Mouse (Mus musculus) bone marrow macrophage, adult 2 months (primary cell): ENCODE measurements around the gene Kcna2. TPM values are rescaled to one million over a fixed set of nuclear protein-coding genes. Genes with fewer than 3 reads are reported as not detected.

Source experiments
- H3K27ac ChIP-seq: 2 replicates; pipeline ENCODE4 v1.5.1; 2012; ENCODE audit warnings: low read depth, low read length; ENCODE audit not compliant: insufficient read depth
- H3K4me1 ChIP-seq: 2 replicates; pipeline ENCODE4 v1.6.1; 2012; ENCODE audit warnings: low read length; ENCODE audit not compliant: control insufficient read depth, insufficient read depth
- H3K4me3 ChIP-seq: 2 replicates; pipeline ENCODE4 v1.5.1; 2012; ENCODE audit warnings: mild to moderate bottlenecking, low read length, moderate library complexity; ENCODE audit not compliant: insufficient read depth
- CTCF ChIP-seq: IDR thresholded peaks from 2 replicates; pipeline ENCODE4 v1.5.1; 2012; ENCODE audit warnings: low read depth, mild to moderate bottlenecking, low read length, moderate library complexity
- POLR2A ChIP-seq: IDR thresholded peaks from 2 replicates; pipeline ENCODE4 v1.6.1; 2012; ENCODE audit warnings: mild to moderate bottlenecking, low read depth, low read length, borderline replicate concordance
- polyA plus RNA-seq: library from polyadenylated mRNA; stranded (reverse); fragments of >200 nt; gene quantifications from 2 replicates; pipeline ENCODE4 v1.2.4, GENCODE M21; 2012; ENCODE audit not compliant: missing spikeins, insufficient read depth, insufficient read length

Gene Kcna2
- polyA plus RNA-seq, 1 experiment: not detected

DNA sequence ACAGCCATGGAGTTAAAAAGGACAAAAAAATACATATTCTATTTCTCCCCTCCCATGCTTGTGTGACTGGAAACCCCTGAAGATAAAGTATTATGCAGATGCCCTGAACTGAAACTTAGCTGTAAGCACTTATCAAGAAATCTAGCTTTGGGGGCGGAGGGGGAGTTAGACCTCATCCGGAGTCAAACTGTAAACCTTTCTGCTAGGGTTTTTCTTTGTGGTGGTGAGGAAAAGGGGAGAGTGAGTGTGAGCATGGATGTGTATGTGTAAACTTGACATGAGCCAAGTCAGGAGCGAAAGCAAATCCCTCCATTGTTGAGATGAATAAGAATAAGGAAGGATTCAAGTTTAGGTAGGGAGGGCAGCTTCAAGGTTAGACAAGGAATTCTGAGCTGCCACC, 20.1 kb upstream of the Kcna2 start:
- H3K27ac ChIP-seq: no peak overlapping the region
- TF ChIP-seq CTCF (no peak), POLR2A (no peak)
- peaks cover 13% of the 10 kb centered on the region for H3K4me1 ChIP-seq
- H3K4me3 ChIP-seq: no peak overlapping the region

DNA sequence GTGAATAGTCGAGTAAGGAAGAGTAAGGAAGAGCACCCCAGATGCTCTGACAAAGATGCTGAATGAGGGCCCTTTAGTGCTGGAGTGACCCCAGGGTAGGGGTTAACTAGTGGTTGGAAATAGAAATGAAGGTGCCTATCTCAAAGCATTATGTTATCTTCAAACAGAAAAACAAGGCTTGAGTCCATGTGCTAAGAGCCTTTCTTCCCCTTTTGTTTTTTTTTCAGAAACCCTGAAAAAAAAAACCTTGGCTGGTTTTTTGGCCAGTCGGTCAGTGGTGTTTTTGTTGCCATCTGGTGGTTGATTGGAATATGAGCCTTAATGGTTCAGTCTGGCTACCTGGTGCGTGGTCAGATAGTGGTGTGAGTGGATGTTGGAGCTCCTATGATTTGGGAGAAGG, 19.7 kb upstream of the Kcna2 start:
- no peak for TF ChIP-seq CTCF
- TF ChIP-seq POLR2A: no peak
- Histone ChIP-seq H3K27ac (no peak overlapping the region), H3K4me3 (no peak overlapping the region), H3K4me1 (peaks cover 13% of the 10 kb centered on the region)

DNA sequence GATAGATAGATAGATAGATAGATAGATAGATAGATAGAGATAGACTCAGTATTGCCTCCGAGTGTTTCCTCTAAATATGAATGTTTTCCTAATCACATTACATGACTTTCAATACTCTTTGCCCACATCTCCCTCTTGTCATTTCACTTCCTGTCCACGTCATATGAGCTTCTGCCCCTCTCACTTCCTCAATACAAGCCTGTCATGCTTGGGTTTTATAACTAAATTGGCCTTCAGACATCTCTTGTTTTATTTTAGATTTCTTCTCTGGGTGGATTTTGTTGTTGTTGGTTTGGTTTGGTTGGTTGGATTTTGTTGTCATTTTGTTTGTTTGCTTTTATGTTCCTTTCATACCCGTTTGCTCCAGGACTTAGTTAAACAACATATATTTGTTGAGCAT, 16.4 kb upstream of the Kcna2 start:
- Histone ChIP-seq H3K27ac (no peak overlapping the region), H3K4me3 (no peak overlapping the region), H3K4me1 (peaks cover 17% of the 10 kb centered on the region)
- TF ChIP-seq POLR2A (no peak), CTCF (no peak)

DNA sequence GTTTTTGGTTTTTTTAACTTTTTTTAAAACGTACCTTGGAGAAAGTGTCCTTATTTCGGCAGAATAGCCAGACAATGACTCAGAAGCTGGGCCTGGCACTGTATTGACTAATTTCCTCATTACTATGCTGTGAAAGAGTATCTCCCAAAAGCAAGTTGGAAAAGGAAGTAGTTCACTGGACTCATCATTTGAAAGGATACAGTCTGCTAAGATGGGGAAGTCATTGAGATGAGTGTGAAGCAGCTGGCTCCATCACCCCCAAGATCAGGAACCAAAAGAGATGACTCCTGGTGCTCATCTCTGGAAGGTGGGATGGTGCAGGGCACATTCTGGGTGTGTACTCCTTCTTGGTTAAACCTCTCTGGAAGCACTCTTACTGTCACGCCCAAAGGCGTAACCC, 13.5 kb upstream of the Kcna2 start:
- Histone ChIP-seq H3K4me1 (peaks cover 12% of the 10 kb centered on the region), H3K4me3 (no peak overlapping the region), H3K27ac (no peak overlapping the region)
- no peak for TF ChIP-seq POLR2A
- no peak for TF ChIP-seq CTCF

DNA sequence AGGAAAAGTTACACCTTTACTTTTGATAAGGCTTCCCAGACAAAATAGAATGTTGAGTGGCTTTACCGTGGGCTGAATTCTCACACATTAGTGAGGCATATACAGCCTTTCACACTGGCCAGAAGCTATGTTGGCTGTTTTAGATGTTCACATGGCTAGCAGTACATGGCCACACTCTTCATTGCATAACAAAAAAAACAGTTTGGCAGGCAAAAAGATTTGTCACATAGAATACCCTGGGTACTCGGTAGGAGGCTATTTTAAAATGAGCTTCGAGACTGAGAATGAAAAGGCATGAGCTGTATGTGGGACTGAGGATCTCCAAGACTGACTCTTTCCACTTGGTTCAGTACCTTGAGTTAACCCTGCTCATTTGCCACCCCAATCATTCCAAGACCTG, 12.1 kb upstream of the Kcna2 start:
- TF ChIP-seq POLR2A (no peak), CTCF (no peak)
- peaks cover 12% of the 10 kb centered on the region for H3K4me1 ChIP-seq
- H3K27ac ChIP-seq: no peak overlapping the region
- H3K4me3 ChIP-seq: no peak overlapping the region

DNA sequence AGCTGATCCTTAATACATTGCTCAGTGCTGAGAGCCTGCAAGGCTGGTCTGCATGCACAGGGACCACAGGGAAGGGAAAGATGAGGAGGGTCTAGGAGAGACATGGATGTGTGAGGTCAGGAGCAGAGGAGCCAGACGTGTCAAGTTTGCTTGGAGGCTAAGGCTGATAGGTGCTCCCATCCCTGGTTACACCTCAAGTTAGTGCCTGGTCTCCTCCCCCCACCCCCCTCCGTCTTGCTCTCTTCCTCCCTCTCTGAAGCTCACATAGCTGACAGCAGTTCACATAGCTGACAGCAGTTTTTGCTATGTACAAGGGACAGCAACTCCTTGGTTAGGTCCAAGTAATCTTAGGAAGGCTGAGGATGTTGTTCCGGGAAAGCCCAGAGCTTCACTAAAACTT, 11.5 kb upstream of the Kcna2 start:
- peaks cover 9% of the 10 kb centered on the region for H3K4me1 ChIP-seq
- TF ChIP-seq POLR2A: no peak
- no peak for TF ChIP-seq CTCF
- H3K27ac ChIP-seq: no peak overlapping the region
- no peak overlapping the region for H3K4me3 ChIP-seq

DNA sequence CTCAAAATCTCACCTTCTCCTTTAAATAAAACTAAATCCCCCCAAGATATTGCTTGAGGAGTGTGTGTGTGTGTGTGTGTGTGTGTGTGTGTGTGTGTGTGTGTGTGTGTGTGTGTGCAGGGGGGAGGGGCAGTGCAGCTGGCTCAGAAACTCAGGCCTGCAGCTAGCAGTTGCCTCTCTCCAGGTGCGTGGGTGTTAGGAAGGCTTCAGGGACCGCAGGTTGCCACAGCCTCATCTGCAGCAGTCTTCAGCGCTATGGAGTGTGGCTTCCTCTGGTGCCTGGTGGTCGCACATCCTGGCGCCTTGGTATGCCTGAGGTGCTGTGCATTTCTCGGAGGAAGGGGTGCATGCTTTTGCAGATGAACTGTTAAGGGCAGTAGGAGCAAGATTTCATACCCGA, 10.9 kb upstream of the Kcna2 start:
- TF ChIP-seq POLR2A (no peak), CTCF (no peak)
- Histone ChIP-seq H3K4me1 (peaks cover 4% of the 10 kb centered on the region), H3K4me3 (no peak overlapping the region), H3K27ac (no peak overlapping the region)

- no peak for TF ChIP-seq CTCF
- no peak for TF ChIP-seq POLR2A
- peaks cover 4% of the 10 kb centered on the region for H3K4me1 ChIP-seq
- no peak overlapping the region for H3K4me3 ChIP-seq
- H3K27ac ChIP-seq: no peak overlapping the region
Observed at GRCm38 (mm10) chr3:107090403-107091150, 10.4 kb upstream of the Kcna2 start.

DNA sequence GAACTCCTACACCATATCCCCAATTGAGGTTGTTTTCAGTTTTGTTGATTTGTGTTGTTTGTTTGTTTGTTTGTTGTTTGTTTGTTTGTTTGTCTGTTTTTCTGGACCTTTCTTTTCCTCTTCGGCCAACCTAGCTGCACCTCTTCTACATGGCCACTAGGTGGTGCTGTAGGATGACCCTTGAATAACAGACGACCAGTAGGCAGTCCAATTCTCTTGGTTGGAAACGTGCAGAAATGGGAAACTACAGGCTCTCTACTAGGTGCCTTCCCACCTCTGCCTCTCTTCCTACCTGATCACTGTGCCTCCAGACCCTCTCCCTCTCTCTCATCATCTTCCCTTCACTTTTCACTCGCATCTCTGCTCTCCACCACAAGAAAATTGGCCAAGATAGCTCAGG, 6.9 kb upstream of the Kcna2 start:
- TF ChIP-seq POLR2A (no peak), CTCF (peak; percentile 39; the same call in 1 of the 2 replicates)
- peaks cover 13% of the 10 kb centered on the region for H3K4me1 ChIP-seq
- H3K4me3 ChIP-seq: no peak overlapping the region
- no peak overlapping the region for H3K27ac ChIP-seq

DNA sequence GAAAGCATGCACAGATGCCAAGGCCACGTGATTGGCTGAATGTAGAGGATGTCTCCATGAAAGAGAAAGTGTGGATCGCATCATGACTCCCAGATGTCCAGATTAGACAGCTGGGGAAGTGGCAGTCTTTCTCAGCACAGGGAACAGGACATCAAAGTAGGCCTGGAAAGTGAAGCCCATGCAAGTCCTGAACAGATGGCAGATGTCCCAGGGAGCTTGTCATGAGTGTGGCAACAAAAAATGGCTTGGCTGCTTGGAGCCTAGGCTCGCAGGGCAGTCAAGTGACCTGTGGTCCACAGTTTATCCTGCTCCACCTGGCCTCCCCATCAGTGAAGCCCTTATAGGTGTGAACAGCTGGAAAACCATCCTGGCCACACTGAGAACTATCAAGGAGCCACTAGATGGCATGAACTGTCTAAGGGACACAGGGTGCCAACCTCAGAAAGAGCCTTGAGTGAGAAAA, 4.6 kb upstream of the Kcna2 start:
- Histone ChIP-seq H3K4me1 (peaks cover 13% of the 10 kb centered on the region), H3K4me3 (no peak overlapping the region), H3K27ac (no peak overlapping the region)
- no peak for TF ChIP-seq POLR2A
- no peak for TF ChIP-seq CTCF

DNA sequence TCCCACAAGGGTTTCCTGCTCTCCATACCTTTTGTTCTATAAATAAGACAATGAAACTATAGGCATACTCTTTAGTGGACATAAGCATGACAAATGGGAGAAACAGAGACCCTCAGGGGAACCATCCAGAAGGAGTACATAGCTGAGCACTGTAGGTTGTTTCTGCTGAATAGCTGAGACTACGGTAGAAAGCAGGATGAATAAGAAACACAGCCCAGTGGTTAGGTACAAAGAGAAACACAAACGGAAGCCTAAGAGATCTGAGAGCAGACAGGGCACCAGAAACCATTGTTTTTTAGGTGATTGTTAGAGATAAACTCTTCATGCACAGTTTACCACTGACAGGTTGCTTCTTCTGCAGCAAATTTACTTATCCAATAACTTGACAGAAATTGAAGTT, 1.1 kb upstream of the Kcna2 start:
- TF ChIP-seq POLR2A: no peak
- TF ChIP-seq CTCF: no peak
- Histone ChIP-seq H3K4me3 (no peak overlapping the region), H3K27ac (no peak overlapping the region), H3K4me1 (peaks cover 13% of the 10 kb centered on the region)
